9 mouse cellular contexts compared by ENCODE assay signal in the genomic region with DNA sequence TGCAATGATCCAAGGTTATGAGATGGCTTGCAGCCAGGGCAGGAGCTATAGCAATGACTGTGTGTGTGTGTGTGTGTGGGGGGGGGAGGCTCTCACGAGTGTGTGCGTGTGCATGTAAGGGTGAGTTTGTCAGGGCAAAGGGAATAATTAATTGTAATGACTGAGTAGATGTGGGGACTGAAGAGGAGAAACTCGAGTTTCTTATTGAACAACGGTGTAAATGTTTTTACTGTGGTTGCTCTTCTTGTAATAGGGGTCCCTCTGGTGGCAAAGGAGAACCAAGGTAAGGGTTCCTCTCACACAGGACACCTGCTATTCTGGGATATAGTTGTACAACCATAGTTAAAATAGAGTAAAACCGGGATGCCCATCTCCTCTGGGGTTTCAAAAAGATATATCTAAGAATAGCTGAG.
DNase-seq lines count a peak whose midpoint lies in the region; ATAC-seq lines count a peak whose summit lies in the region.
"Had no signal": no experiment of that assay in that cellular context is flagged by ENCODE, and none has a peak within 500 bp of the region (broad histone marks: within the 10 kb centered on the region; RNA-seq: fewer than 3 reads in every experiment).

No protein-coding gene starts in this region.

- H3K4me3 ChIP-seq in neural tube, embryonic 13.5 days, result no peak overlapping the region
- H3K4me3 ChIP-seq: myocyte had no signal

- no peaks in the 10 kb centered on the region for H3K9me3 ChIP-seq in neural tube, embryonic 13.5 days

- no peaks in the 10 kb centered on the region for H3K36me3 ChIP-seq in neural tube, embryonic 13.5 days

- peak; percentile 34 for DNase-seq in cerebellum, adult 11 months
- DNase-seq in cerebellum, adult 11-12 months, result no peak
- DNase-seq in neural tube, embryonic 10.5 days (ENCODE audit: extremely low spot score, low spot score), result no peak
- DNase-seq in cerebellum, adult 9-11 months, result peak; percentile 70
- DNase-seq in induced T-regulatory cell, adult 2 months (ENCODE audit: low read depth), result peak; percentile 41
- no peak for DNase-seq in urinary bladder, postnatal 25 days (ENCODE audit: low spot score)

- WGBS in neural tube, embryonic 13.5 days, result 25% methylated on average over 5 of the region's 5 CpGs

- peak; percentile 66; the same call in 1 of the 2 replicates for ATAC-seq in neural tube, embryonic 13.5 days (ENCODE audit: low read depth)
- peak; percentile 77; the same call in 1 of the 2 replicates for ATAC-seq in megakaryocyte-erythroid progenitor cell, adult 5-6 weeks (replicated peaks; ENCODE audit: low FRiP score, low TSS enrichment, poor library complexity, severe bottlenecking)

- peaks cover 10% of the 10 kb centered on the region; the same call in 1 of the 2 replicates for H3K4me1 ChIP-seq in neural tube, embryonic 13.5 days (replicated peaks)

- no peak overlapping the region for H3K27ac ChIP-seq in neural tube, embryonic 13.5 days (replicated peaks)

- H3K4me2 ChIP-seq in neural tube, embryonic 13.5 days, result no peak overlapping the region

- no peaks in the 10 kb centered on the region for H3K27me3 ChIP-seq in neural tube, embryonic 13.5 days

- no peak overlapping the region for H3K9ac ChIP-seq in neural tube, embryonic 13.5 days

Comparison
In these comparisons a context has a peak if more than half of its experiments do, and no peak if none do; other contexts are left out.
1. DNase-seq: peak in cerebellum, adult 11 months (single experiment), cerebellum, adult 9-11 months (single experiment) and induced T-regulatory cell, adult 2 months (single experiment); none in cerebellum, adult 11-12 months (single experiment), neural tube, embryonic 10.5 days (single experiment) and urinary bladder, postnatal 25 days (single experiment).